Mouse (Mus musculus): ENCODE data around the gene Wnt1. TPM values are rescaled to one million over a fixed set of nuclear protein-coding genes. Genes with fewer than 3 reads are reported as not detected.
"Not testable (repeated sequence)": the region's sequence is repeated elsewhere in the genome, so short reads cannot be mapped to it uniquely, and the experiment has no call there.

The Wnt1 gene
- polyA plus RNA-seq (2016; fragmentation: Nextera tagmentation; extraction: Ambion mirVana) = 1.0 and 1.5 TPM in 2 replicates

DNA sequence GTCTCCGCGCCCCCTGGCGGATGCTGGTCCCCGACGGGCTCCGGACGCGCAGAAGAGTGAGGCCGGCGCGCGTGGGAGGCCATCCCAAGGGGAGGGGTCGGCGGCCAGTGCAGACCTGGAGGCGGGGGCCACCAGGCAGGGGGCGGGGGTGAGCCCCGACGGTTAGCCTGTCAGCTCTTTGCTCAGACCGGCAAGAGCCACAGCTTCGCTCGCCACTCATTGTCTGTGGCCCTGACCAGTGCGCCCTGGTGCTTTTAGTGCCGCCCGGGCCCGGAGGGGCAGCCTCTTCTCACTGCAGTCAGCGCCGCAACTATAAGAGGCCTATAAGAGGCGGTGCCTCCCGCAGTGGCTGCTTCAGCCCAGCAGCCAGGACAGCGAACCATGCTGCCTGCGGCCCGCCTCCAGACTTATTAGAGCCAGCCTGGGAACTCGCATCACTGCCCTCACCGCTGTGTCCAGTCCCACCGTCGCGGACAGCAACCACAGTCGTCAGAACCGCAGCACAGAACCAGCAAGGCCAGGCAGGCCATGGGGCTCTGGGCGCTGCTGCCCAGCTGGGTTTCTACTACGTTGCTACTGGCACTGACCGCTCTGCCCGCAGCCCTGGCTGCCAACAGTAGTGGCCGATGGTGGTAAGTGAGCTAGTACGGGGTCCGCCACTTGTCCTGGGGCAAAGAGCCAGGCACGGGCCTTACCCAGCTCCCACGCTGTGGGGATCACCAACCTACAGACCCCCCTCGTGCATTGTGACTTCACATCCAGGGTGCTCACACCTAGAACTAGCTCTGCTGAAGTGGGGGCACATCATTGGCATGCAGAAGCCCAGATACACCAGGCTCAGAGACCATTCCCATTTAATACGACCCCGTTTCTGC, at the start of gene Wnt1:
TSS of gene Wnt1 (plus strand) at position 197 of the 875 bp plus-strand sequence.
- no peak within 1 kb of the TSS for H3K27ac ChIP-seq (replicated peaks)
- H3K27me3 ChIP-seq (replicated peaks; ENCODE audit: low read depth, poor library complexity, severe bottlenecking) = peaks cover 100% of the 10 kb centered on the region
- H3K4me1 ChIP-seq = peaks cover 35% of the 10 kb centered on the region
- peak within 1 kb of the TSS; percentile 40 for H3K4me3 ChIP-seq
- H3K36me3 ChIP-seq (replicated peaks) = no peaks in the 10 kb centered on the region
- WGBS = 1% methylated on average over 51 of the region's 51 CpGs
- no peaks in the 10 kb centered on the region for H3K9me3 ChIP-seq
- peak; percentile 75 for DNase-seq (ENCODE audit: low spot score)

DNA sequence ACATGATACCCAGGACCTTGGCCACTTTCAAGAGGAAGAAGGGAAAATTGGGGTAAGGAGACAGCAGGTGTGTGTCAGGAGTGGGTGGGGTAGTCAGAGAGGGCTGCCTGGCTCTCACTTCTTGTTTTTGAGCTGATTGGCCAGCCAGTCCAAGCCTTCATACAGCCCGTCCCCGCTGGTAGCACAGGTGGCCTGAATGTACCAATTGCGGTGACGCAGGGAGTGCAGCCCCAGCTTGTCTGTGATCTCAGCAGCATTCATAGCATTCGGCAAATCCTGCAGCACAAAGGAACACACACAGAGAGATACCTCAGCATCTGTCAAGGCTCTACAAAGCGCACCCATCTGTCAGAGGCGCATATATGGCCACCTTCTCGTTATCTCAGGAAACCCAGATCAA, 49.4 kb upstream of the Wnt1 start:
- H3K36me3 ChIP-seq (replicated peaks) = peaks cover 98% of the 10 kb centered on the region
- no peak overlapping the region for H3K27ac ChIP-seq (replicated peaks)
- H3K27me3 ChIP-seq (replicated peaks; ENCODE audit: low read depth, poor library complexity, severe bottlenecking) = no peaks in the 10 kb centered on the region
- DNase-seq (ENCODE audit: low spot score) = no peak
- no peak overlapping the region for H3K4me3 ChIP-seq
- no peaks in the 10 kb centered on the region; the same call in 1 of the 2 replicates for H3K4me1 ChIP-seq
- WGBS = 92% methylated on average over 8 of the region's 8 CpGs
- H3K9me3 ChIP-seq = no peaks in the 10 kb centered on the region

DNA sequence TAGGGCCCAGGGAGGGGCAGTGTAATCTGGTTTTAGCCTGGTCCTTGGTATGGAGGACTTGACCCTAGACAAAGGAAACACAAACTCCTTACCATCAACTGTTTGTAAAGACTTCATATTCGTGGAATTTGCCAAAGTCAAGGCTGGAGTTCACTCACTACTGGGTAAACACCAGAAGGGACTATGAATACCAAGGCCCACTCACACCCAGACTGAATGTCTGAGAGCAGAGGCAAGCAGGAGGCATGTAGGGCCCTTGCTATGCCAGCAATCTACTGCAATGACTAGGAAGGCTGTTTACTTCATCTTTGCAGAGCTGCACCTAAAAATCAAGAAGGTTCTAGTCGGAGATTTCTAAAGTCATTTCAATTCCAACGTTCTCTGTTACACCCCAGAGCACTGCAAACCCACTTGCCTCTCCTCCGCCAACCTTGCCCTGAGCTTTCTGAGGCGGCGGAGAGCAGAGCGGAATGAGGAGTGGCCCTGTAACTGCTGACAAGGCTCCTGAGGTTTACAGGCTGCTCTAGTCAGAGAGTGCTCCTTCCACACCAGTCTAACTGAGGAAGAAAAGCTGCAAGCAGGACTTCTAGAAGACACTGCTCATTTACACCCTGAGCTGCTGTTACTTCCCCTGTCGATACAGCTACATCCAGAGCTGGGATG, 46.8 kb upstream of the Wnt1 start:
- Histone ChIP-seq H3K9me3 (no peaks in the 10 kb centered on the region), H3K4me1 (no peaks in the 10 kb centered on the region; the same call in 1 of the 2 replicates), H3K27me3 (replicated peaks; ENCODE audit: low read depth, poor library complexity, severe bottlenecking) (no peaks in the 10 kb centered on the region), H3K4me3 (no peak overlapping the region), H3K36me3 (replicated peaks) (peaks cover 82% of the 10 kb centered on the region), H3K27ac (replicated peaks) (no peak overlapping the region)
- 86% methylated on average over 8 of the region's 8 CpGs for WGBS
- DNase-seq (ENCODE audit: low spot score) = no peak

- H3K27ac ChIP-seq (replicated peaks); H3K9me3 ChIP-seq; DNase-seq (ENCODE audit: low spot score); H3K4me3 ChIP-seq; H3K4me1 ChIP-seq; H3K27me3 ChIP-seq (replicated peaks; ENCODE audit: low read depth, poor library complexity, severe bottlenecking): not testable (repeated sequence)
- H3K36me3 ChIP-seq (replicated peaks) = peaks cover 73% of the 10 kb centered on the region
- 93% methylated on average over 3 of the region's 3 CpGs for WGBS
Measured at GRCm38 (mm10) chr15:98743863-98744262, 45.8 kb upstream of the Wnt1 start.

DNA sequence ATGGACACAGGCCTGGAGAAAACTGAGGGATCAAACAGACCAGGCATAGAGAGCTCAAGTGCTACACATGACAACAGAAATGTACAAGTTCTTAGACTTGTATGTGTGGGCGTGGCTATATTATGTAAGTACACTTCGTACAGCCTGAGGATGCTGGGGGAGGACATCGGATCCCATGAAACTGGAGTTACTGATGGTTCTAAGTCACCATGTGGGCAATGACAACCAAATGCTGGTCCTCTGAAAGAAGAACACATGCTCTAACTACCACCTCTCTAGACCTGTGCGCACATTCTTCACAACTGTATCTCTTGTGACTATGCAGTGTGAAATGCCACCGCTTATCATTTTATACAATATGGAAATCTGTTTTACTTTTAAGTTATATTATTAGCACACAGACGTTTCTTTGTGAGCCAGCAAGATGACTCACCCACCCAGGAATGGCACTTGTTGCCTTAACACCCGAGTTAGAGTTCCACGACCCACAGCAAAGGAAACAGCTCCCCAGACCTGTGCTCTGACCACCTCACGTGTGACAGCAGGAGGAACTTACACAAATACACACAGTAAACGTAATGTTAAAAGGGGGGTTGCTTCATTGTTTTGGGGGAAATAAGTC, 43.2 kb upstream of the Wnt1 start:
- Histone ChIP-seq H3K4me1 (no peaks in the 10 kb centered on the region), H3K4me3 (no peak overlapping the region), H3K27me3 (replicated peaks; ENCODE audit: low read depth, poor library complexity, severe bottlenecking) (no peaks in the 10 kb centered on the region), H3K36me3 (replicated peaks) (peaks cover 68% of the 10 kb centered on the region), H3K9me3 (no peaks in the 10 kb centered on the region), H3K27ac (replicated peaks) (no peak overlapping the region)
- no peak for DNase-seq (ENCODE audit: low spot score)
- WGBS = 90% methylated on average over 10 of the region's 10 CpGs

- H3K36me3 ChIP-seq (replicated peaks) = peaks cover 59% of the 10 kb centered on the region
- no peaks in the 10 kb centered on the region for H3K27me3 ChIP-seq (replicated peaks; ENCODE audit: low read depth, poor library complexity, severe bottlenecking)
- 90% methylated on average over 6 of the region's 6 CpGs for WGBS
- no peak for DNase-seq (ENCODE audit: low spot score)
- no peak overlapping the region for H3K27ac ChIP-seq (replicated peaks)
- H3K4me1 ChIP-seq = no peaks in the 10 kb centered on the region
- no peak overlapping the region for H3K4me3 ChIP-seq
- no peaks in the 10 kb centered on the region for H3K9me3 ChIP-seq
Measured at GRCm38 (mm10) chr15:98747296-98747695, 42.4 kb upstream of the Wnt1 start.

DNA sequence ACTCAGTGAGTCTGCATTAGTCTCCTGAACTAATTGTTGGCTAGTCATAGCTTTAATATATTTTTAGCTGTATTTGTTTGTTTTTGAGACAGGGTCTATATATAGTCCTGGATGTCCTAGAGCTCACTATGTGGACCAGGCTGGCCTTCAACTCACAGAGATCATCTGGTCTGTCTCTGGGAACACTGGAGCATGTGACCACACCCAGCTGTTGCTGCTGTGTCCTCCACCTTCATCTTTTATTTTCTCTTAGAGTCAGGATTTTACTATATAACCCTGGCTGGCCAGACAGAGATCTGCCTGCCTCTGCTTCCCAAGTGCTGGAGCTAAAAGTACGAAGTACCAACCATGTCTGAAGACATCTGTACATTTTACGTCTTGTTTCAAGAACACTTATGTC, 40.6 kb upstream of the Wnt1 start:
- H3K9me3 ChIP-seq = no peaks in the 10 kb centered on the region

GRCm38 (mm10) chr15:98753021-98753423, 36.6 kb upstream of the Wnt1 start:
- Histone ChIP-seq H3K27me3 (replicated peaks; ENCODE audit: low read depth, poor library complexity, severe bottlenecking) (no peaks in the 10 kb centered on the region), H3K36me3 (replicated peaks) (peaks cover 66% of the 10 kb centered on the region), H3K4me3 (no peak overlapping the region), H3K4me1 (no peaks in the 10 kb centered on the region), H3K27ac (replicated peaks) (no peak overlapping the region), H3K9me3 (no peaks in the 10 kb centered on the region)
- WGBS = 77% methylated on average over 8 of the region's 8 CpGs
- DNase-seq (ENCODE audit: low spot score) = no peak

More for the DNA sequence above, 40.6 kb upstream of the Wnt1 start:
- DNase-seq (ENCODE audit: low spot score) = no peak
- WGBS = 95% methylated on average over 2 of the region's 2 CpGs
- Histone ChIP-seq H3K4me1 (no peaks in the 10 kb centered on the region), H3K27me3 (replicated peaks; ENCODE audit: low read depth, poor library complexity, severe bottlenecking) (no peaks in the 10 kb centered on the region), H3K4me3 (no peak overlapping the region), H3K36me3 (replicated peaks) (peaks cover 53% of the 10 kb centered on the region), H3K27ac (replicated peaks) (no peak overlapping the region)

DNA sequence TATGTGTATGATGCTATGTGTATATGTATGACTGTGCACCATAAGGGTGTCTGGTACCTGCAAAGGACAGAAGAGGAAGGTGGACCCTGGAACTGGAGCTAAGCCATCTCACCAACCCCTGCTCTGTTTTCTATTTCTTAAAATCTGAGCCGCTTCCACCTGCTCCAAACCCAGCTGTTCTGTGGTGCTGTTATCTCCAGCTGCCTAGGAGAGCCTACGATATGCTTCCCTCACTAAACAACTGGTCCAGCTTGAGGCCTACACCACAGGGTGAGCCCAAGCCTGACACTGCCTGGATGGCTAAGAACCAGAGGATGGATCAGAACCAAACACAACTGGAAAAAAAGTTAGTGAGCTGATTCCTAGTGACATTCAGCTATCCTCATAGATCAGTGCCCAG, 35.5 kb upstream of the Wnt1 start:
- WGBS = 92% methylated on average over 2 of the region's 2 CpGs
- H3K36me3 ChIP-seq (replicated peaks) = peaks cover 75% of the 10 kb centered on the region
- no peak overlapping the region for H3K27ac ChIP-seq (replicated peaks)
- DNase-seq (ENCODE audit: low spot score) = no peak
- H3K4me3 ChIP-seq = no peak overlapping the region
- H3K4me1 ChIP-seq = no peaks in the 10 kb centered on the region
- no peaks in the 10 kb centered on the region for H3K9me3 ChIP-seq
- H3K27me3 ChIP-seq (replicated peaks; ENCODE audit: low read depth, poor library complexity, severe bottlenecking) = no peaks in the 10 kb centered on the region

GRCm38 (mm10) chr15:98762201-98762621, 27.4 kb upstream of the Wnt1 start:
- WGBS = 1% methylated on average over 24 of the region's 24 CpGs
- peak overlapping the region; percentile 94 for H3K27ac ChIP-seq (replicated peaks)
- peaks cover 30% of the 10 kb centered on the region for H3K27me3 ChIP-seq (replicated peaks; ENCODE audit: low read depth, poor library complexity, severe bottlenecking)
- H3K4me1 ChIP-seq = peaks cover 20% of the 10 kb centered on the region
- H3K4me3 ChIP-seq = peak overlapping the region; percentile 100
- no peaks in the 10 kb centered on the region for H3K9me3 ChIP-seq
- H3K36me3 ChIP-seq (replicated peaks) = peaks cover 37% of the 10 kb centered on the region
- DNase-seq (ENCODE audit: low spot score) = peak; percentile 88

- H3K27ac ChIP-seq (replicated peaks) = peak within 1 kb of the TSS; percentile 94
- peak; percentile 98 for DNase-seq (ENCODE audit: low spot score)
- WGBS = under 1% methylated on average over 76 of the region's 76 CpGs
- peaks cover 33% of the 10 kb centered on the region for H3K27me3 ChIP-seq (replicated peaks; ENCODE audit: low read depth, poor library complexity, severe bottlenecking)
- H3K4me3 ChIP-seq = peak within 1 kb of the TSS; percentile 100
- peaks cover 33% of the 10 kb centered on the region for H3K36me3 ChIP-seq (replicated peaks)
- no peaks in the 10 kb centered on the region for H3K9me3 ChIP-seq
- H3K4me1 ChIP-seq = peaks cover 20% of the 10 kb centered on the region
Measured at GRCm38 (mm10) chr15:98762670-98763529, 26.8 kb upstream of the Wnt1 start, which contains the start of gene Arf3. TSS of gene Arf3 (minus strand) at chr15:98763214.

- no peak for DNase-seq (ENCODE audit: low spot score)
- H3K27ac ChIP-seq (replicated peaks) = no peak overlapping the region
- peaks cover 63% of the 10 kb centered on the region for H3K27me3 ChIP-seq (replicated peaks; ENCODE audit: low read depth, poor library complexity, severe bottlenecking)
- peaks cover 2% of the 10 kb centered on the region for H3K36me3 ChIP-seq (replicated peaks)
- 70% methylated on average over 4 of the region's 4 CpGs for WGBS
- peaks cover 23% of the 10 kb centered on the region for H3K4me1 ChIP-seq
- no peaks in the 10 kb centered on the region for H3K9me3 ChIP-seq
- no peak overlapping the region for H3K4me3 ChIP-seq
Measured at GRCm38 (mm10) chr15:98765929-98766328, 23.7 kb upstream of the Wnt1 start.
